Mouse (Mus musculus): ENCODE measurements around the gene Gdpd5. TPM values are rescaled to one million over a fixed set of nuclear protein-coding genes. Genes with fewer than 3 reads are reported as not detected.

The Gdpd5 gene
- polyA plus RNA-seq, 1 experiment from 2014 or later, result 17.1 TPM

DNA sequence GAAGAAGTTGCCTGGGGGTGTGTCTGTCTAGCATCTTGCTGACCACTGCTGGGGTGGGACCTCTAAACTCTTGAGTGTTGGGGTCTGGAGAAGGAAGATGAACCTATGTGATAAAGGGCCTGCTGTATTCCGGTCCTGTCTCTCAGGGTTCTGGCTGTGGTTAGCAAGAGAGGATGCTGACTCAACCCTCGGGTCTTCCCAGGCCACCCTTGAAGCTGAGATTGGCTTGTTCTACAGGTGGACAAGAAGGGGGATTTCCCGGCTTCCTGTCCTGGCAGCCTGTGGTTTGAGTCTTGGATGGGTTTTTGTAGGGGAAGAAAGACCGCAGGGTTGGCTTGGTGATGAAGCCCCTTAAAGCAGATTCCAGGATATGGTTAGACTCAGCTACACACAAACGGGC, 47.6 kb downstream of the Gdpd5 start:
- no peaks in the 10 kb centered on the region for H3K9me3 ChIP-seq (ENCODE audit: control insufficient read depth, low read length)
- H3K36me3 ChIP-seq (ENCODE audit: control insufficient read depth, insufficient read depth, low read length), result no peaks in the 10 kb centered on the region
- H3K9ac ChIP-seq (ENCODE audit: low read depth, low read length), result no peak overlapping the region
- no peak overlapping the region for H3K4me2 ChIP-seq (ENCODE audit: low read depth, low read length)
- H3K4me3 ChIP-seq (ENCODE audit: low read length), result no peak overlapping the region
- H3K27me3 ChIP-seq (replicated peaks; ENCODE audit: control insufficient read depth, insufficient read depth, low read length), result no peaks in the 10 kb centered on the region
- WGBS, result 83% methylated on average over 5 of the region's 5 CpGs
- H3K4me1 ChIP-seq (ENCODE audit: control insufficient read depth, insufficient read depth, low read length), result peaks cover 18% of the 10 kb centered on the region
- no peak for ATAC-seq
- no peak overlapping the region for H3K27ac ChIP-seq (ENCODE audit: low read length)

GRCm38 (mm10) chr7:99429786-99430185, 48.6 kb downstream of the Gdpd5 start:
- Histone ChIP-seq H3K9ac (ENCODE audit: low read depth, low read length) (no peak overlapping the region), H3K4me2 (ENCODE audit: low read depth, low read length) (no peak overlapping the region), H3K27me3 (replicated peaks; ENCODE audit: control insufficient read depth, insufficient read depth, low read length) (no peaks in the 10 kb centered on the region), H3K36me3 (ENCODE audit: control insufficient read depth, insufficient read depth, low read length) (no peaks in the 10 kb centered on the region), H3K4me3 (ENCODE audit: low read length) (no peak overlapping the region), H3K4me1 (ENCODE audit: control insufficient read depth, insufficient read depth, low read length) (peaks cover 15% of the 10 kb centered on the region), H3K9me3 (ENCODE audit: control insufficient read depth, low read length) (no peaks in the 10 kb centered on the region), H3K27ac (ENCODE audit: low read length) (0 out of 2 replicates have a peak overlapping the region, but pooled peaks have one; percentile 21)
- ATAC-seq, result no peak
- WGBS, result 61% methylated on average over 6 of the region's 6 CpGs

DNA sequence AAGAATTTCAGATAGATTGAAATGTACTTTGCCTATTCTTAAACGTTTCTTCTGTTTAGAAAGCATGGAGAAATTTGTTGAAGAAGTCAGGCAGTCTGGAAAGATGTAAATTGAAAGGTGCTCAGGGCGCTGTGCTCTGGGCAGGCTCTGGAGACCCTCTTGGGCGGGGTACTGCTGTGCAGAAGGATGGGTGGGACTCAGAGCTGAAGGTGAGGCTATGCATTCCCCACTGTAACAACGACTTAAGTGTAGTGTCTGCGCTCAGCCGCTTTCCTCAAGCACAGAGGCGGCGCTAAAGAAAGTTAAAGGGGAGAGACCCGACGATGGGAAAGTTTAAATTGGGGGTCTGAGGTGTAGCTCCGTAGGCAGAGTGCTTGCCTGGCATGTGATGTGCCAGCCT, 49.0 kb downstream of the Gdpd5 start:
- Histone ChIP-seq H3K9me3 (ENCODE audit: control insufficient read depth, low read length) (no peaks in the 10 kb centered on the region), H3K27me3 (replicated peaks; ENCODE audit: control insufficient read depth, insufficient read depth, low read length) (no peaks in the 10 kb centered on the region), H3K4me3 (ENCODE audit: low read length) (no peak overlapping the region), H3K4me1 (ENCODE audit: control insufficient read depth, insufficient read depth, low read length) (peaks cover 10% of the 10 kb centered on the region), H3K9ac (ENCODE audit: low read depth, low read length) (no peak overlapping the region), H3K36me3 (ENCODE audit: control insufficient read depth, insufficient read depth, low read length) (no peaks in the 10 kb centered on the region), H3K4me2 (ENCODE audit: low read depth, low read length) (no peak overlapping the region), H3K27ac (ENCODE audit: low read length) (no peak overlapping the region)
- no peak for ATAC-seq
- WGBS, result 72% methylated on average over 11 of the region's 11 CpGs

- Histone ChIP-seq H3K4me1 (ENCODE audit: control insufficient read depth, insufficient read depth, low read length) (peaks cover 4% of the 10 kb centered on the region), H3K27me3 (replicated peaks; ENCODE audit: control insufficient read depth, insufficient read depth, low read length) (no peaks in the 10 kb centered on the region), H3K27ac (ENCODE audit: low read length) (no peak overlapping the region), H3K9ac (ENCODE audit: low read depth, low read length) (no peak overlapping the region), H3K36me3 (ENCODE audit: control insufficient read depth, insufficient read depth, low read length) (no peaks in the 10 kb centered on the region), H3K9me3 (ENCODE audit: control insufficient read depth, low read length) (no peaks in the 10 kb centered on the region), H3K4me2 (ENCODE audit: low read depth, low read length) (no peak overlapping the region), H3K4me3 (ENCODE audit: low read length) (no peak overlapping the region)
- no peak for ATAC-seq
- 69% methylated on average over 14 of the region's 14 CpGs for WGBS
Measured at GRCm38 (mm10) chr7:99432248-99432647, 51.0 kb downstream of the Gdpd5 start.

DNA sequence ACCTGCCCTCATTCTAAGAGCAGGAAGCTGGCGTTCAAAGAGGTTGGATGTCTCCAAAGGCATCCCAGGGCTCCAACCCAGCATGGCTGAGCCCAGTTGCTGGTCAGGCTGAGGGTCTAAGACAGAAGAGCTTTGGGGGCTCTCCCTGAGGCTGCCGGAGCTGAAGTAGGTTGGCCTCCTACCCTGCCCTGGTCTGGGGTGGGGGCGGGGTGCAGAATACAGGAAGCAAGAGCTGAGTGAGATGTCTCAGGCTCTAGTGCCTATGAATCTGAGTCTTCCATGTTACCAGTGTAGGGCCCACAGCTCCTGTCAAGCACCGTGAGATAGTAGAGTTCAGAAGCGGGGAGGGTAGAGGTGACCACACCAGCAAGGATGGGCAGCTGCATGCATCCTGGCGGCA, 51.6 kb downstream of the Gdpd5 start:
- H3K4me3 ChIP-seq (ENCODE audit: low read length), result no peak overlapping the region
- no peaks in the 10 kb centered on the region for H3K9me3 ChIP-seq (ENCODE audit: control insufficient read depth, low read length)
- H3K9ac ChIP-seq (ENCODE audit: low read depth, low read length), result no peak overlapping the region
- no peaks in the 10 kb centered on the region for H3K27me3 ChIP-seq (replicated peaks; ENCODE audit: control insufficient read depth, insufficient read depth, low read length)
- WGBS, result 87% methylated on average over 6 of the region's 6 CpGs
- ATAC-seq, result no peak
- H3K27ac ChIP-seq (ENCODE audit: low read length), result no peak overlapping the region
- no peak overlapping the region for H3K4me2 ChIP-seq (ENCODE audit: low read depth, low read length)
- peaks cover 4% of the 10 kb centered on the region for H3K4me1 ChIP-seq (ENCODE audit: control insufficient read depth, insufficient read depth, low read length)
- no peaks in the 10 kb centered on the region for H3K36me3 ChIP-seq (ENCODE audit: control insufficient read depth, insufficient read depth, low read length)

DNA sequence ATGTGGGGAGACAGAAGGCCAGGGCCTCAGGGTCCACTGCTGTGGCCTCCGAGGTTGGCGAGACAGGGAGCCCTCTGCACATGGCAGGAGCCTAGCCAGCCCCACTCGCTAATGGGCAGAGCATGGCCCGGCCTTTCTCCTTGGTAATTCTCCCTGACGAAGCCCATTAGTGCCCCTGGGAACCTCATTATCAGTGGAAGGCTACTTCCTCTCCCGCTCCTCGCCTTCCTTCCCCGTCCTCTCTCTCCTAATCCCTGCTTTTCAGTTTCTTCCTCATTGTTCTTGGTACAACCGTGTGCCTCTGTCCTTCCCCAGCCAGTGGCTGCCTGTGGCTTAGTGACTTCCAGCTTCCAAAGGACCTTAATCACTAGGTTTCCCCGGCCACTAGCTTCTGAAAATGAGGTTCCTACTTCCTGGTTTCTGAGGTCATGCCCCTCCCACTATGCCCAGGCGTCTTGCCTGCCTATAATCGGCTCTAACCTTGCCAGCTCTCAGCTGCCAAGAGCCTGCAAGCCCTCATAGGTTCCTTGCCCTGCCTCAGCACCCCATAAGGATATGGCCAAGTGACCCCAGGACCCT, 53.5 kb downstream of the Gdpd5 start:
- Histone ChIP-seq H3K27ac (ENCODE audit: low read length) (peak overlapping the region; percentile 64), H3K9ac (ENCODE audit: low read depth, low read length) (no peak overlapping the region), H3K9me3 (ENCODE audit: control insufficient read depth, low read length) (no peaks in the 10 kb centered on the region), H3K4me1 (ENCODE audit: control insufficient read depth, insufficient read depth, low read length) (peaks cover 4% of the 10 kb centered on the region), H3K4me3 (ENCODE audit: low read length) (no peak overlapping the region), H3K27me3 (replicated peaks; ENCODE audit: control insufficient read depth, insufficient read depth, low read length) (no peaks in the 10 kb centered on the region), H3K36me3 (ENCODE audit: control insufficient read depth, insufficient read depth, low read length) (no peaks in the 10 kb centered on the region), H3K4me2 (ENCODE audit: low read depth, low read length) (no peak overlapping the region)
- peak; percentile 62 for ATAC-seq
- WGBS, result 39% methylated on average over 12 of the region's 12 CpGs

- 25% methylated on average over 4 of the region's 4 CpGs for WGBS
- no peaks in the 10 kb centered on the region for H3K36me3 ChIP-seq (ENCODE audit: control insufficient read depth, insufficient read depth, low read length)
- H3K4me2 ChIP-seq (ENCODE audit: low read depth, low read length), result no peak overlapping the region
- no peak overlapping the region for H3K27ac ChIP-seq (ENCODE audit: low read length)
- no peak overlapping the region for H3K4me3 ChIP-seq (ENCODE audit: low read length)
- no peak overlapping the region for H3K9ac ChIP-seq (ENCODE audit: low read depth, low read length)
- peaks cover 9% of the 10 kb centered on the region for H3K4me1 ChIP-seq (ENCODE audit: control insufficient read depth, insufficient read depth, low read length)
- ATAC-seq, result no peak
- H3K27me3 ChIP-seq (replicated peaks; ENCODE audit: control insufficient read depth, insufficient read depth, low read length), result no peaks in the 10 kb centered on the region
- H3K9me3 ChIP-seq (ENCODE audit: control insufficient read depth, low read length), result no peaks in the 10 kb centered on the region
Measured at GRCm38 (mm10) chr7:99436530-99436929, 55.3 kb downstream of the Gdpd5 start.

DNA sequence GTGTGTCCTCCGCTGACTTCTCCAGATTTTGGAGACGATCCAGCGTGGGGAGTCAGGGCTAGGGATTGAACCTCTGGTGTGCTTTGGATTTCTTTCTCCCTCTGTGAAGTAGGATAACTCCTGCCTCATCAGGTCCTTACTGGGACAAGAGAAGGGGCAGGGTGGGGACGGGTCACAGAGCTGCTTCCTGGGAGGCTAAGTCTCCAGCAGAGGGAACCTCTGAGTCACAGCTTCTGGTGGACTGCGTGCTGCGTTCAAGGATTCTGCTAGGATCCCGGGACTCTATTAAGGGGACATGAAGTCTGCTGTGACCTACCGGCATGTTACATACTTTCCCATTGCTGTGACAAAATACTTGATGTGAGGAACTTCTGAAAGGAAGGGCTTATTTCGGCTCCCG, 57.7 kb downstream of the Gdpd5 start:
- H3K9ac ChIP-seq (ENCODE audit: low read depth, low read length), result no peak overlapping the region
- no peak overlapping the region for H3K27ac ChIP-seq (ENCODE audit: low read length)
- H3K27me3 ChIP-seq (replicated peaks; ENCODE audit: control insufficient read depth, insufficient read depth, low read length), result no peaks in the 10 kb centered on the region
- 73% methylated on average over 10 of the region's 10 CpGs for WGBS
- no peak overlapping the region for H3K4me3 ChIP-seq (ENCODE audit: low read length)
- ATAC-seq, result no peak
- peaks cover 13% of the 10 kb centered on the region for H3K4me1 ChIP-seq (ENCODE audit: control insufficient read depth, insufficient read depth, low read length)
- no peak overlapping the region for H3K4me2 ChIP-seq (ENCODE audit: low read depth, low read length)
- no peaks in the 10 kb centered on the region for H3K9me3 ChIP-seq (ENCODE audit: control insufficient read depth, low read length)
- H3K36me3 ChIP-seq (ENCODE audit: control insufficient read depth, insufficient read depth, low read length), result no peaks in the 10 kb centered on the region

GRCm38 (mm10) chr7:99441534-99442072, 60.4 kb downstream of the Gdpd5 start:
- 26% methylated on average over 6 of the region's 6 CpGs for WGBS
- peak overlapping the region; percentile 40 for H3K9ac ChIP-seq (ENCODE audit: low read depth, low read length)
- ATAC-seq, result peak; percentile 75

GRCm38 (mm10) chr7:99443164-99443563, 62.0 kb downstream of the Gdpd5 start:
- Histone ChIP-seq H3K27me3 (replicated peaks; ENCODE audit: control insufficient read depth, insufficient read depth, low read length) (no peaks in the 10 kb centered on the region), H3K27ac (ENCODE audit: low read length) (no peak overlapping the region; the same call in 1 of the 2 replicates)
- 65% methylated on average over 5 of the region's 5 CpGs for WGBS

More at GRCm38 (mm10) chr7:99441534-99442072, 60.4 kb downstream of the Gdpd5 start:
- Histone ChIP-seq H3K27ac (ENCODE audit: low read length) (peak overlapping the region; percentile 61), H3K4me3 (ENCODE audit: low read length) (no peak overlapping the region), H3K4me2 (ENCODE audit: low read depth, low read length) (no peak overlapping the region), H3K27me3 (replicated peaks; ENCODE audit: control insufficient read depth, insufficient read depth, low read length) (no peaks in the 10 kb centered on the region), H3K9me3 (ENCODE audit: control insufficient read depth, low read length) (no peaks in the 10 kb centered on the region), H3K36me3 (ENCODE audit: control insufficient read depth, insufficient read depth, low read length) (no peaks in the 10 kb centered on the region), H3K4me1 (ENCODE audit: control insufficient read depth, insufficient read depth, low read length) (peaks cover 9% of the 10 kb centered on the region)

More at GRCm38 (mm10) chr7:99443164-99443563, 62.0 kb downstream of the Gdpd5 start:
- Histone ChIP-seq H3K9me3 (ENCODE audit: control insufficient read depth, low read length) (no peaks in the 10 kb centered on the region), H3K9ac (ENCODE audit: low read depth, low read length) (no peak overlapping the region; the same call in 1 of the 2 replicates), H3K36me3 (ENCODE audit: control insufficient read depth, insufficient read depth, low read length) (no peaks in the 10 kb centered on the region), H3K4me2 (ENCODE audit: low read depth, low read length) (no peak overlapping the region), H3K4me1 (ENCODE audit: control insufficient read depth, insufficient read depth, low read length) (peaks cover 9% of the 10 kb centered on the region), H3K4me3 (ENCODE audit: low read length) (no peak overlapping the region)
- ATAC-seq, result no peak
